Mouse (Mus musculus) testis, adult 2 months (tissue): ENCODE results near the gene Ppt1.

Experiments used
- CTCF ChIP-seq: fragments of 200-500 bp; IDR thresholded peaks from 2 replicates; pipeline ENCODE4 v1.5.1; 2012; ENCODE audit warnings: low read depth, mild to moderate bottlenecking, inconsistent platforms, low read length, moderate library complexity; ENCODE audit not compliant: control insufficient read depth, insufficient read depth, insufficient replicate concordance
- POLR2A ChIP-seq: fragments of 200-500 bp; IDR thresholded peaks from 2 replicates; pipeline ENCODE4 v1.6.1; 2012; ENCODE audit warnings: low read depth, mild to moderate bottlenecking, inconsistent platforms, low read length, moderate library complexity; ENCODE audit not compliant: control insufficient read depth

DNA sequence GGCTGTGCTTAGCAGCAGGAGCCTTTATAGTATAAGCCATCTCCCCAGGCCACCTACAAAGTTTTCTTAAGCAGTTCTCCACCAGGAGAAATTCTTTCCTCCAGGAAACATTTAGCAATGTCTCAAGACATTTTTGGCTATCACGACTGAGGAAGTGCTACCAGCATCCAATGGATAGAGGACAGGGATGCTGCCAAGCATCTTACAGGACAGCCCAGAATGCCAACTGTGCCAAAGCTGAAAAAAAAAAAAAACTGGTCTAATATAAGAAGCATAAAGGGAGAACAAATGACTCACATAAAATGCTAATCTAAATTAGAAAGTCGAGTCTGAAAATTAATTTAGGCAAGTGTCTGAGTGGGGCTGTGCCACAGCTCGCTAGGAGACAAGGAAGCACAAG, 46.5 kb downstream of the Ppt1 start:
- TF ChIP-seq CTCF: no peak
- no peak for TF ChIP-seq POLR2A
